Comparison of ENCODE assay signal across 12 mouse cellular contexts in the genomic region with DNA sequence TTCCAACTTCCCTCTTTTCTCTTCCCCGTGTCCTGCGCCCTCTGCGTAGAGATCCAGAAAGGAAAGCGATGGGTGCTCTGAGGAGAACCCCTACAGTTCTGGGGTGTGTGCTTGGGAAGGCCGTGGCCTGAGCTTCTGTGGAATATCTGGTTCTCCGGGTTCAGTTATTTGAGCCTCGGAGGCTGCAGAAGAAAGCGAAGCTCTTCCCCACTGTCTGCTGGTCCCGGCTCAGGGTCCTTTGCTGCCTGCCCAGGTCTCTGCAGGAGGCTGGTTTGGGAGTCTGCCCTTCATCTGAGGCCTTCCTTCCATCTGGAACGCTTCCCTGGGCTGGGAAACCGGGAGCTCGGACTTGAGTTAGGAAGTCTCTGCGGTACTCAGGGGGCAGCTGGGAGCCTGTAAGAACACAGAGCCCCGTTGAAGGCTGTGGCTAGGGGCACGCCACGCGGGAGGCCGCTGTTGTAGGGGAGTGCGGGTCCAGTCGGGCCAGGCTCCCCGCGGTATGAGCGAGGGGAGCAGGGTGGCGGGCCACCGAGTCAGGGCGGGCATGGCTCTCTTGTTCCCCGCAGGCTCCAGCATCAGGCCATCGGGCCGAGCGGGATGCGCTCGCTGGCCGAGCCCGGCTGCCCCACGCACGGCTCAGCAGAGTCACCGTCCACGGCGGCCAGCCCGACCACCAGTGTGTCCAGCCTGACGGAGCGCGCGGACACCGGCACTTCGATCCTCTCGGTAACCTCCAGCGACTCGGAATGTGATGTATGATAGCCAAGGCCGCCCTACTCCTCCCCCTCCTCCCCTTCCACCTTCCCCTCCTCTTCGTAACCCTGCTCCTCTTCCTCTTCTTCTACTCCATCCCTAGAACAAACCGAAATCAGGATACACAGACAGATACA. TPM values are rescaled to one million over a fixed set of nuclear protein-coding genes. Genes with fewer than 3 reads are reported as not detected.
DNase-seq lines count a peak whose midpoint lies in the region; ATAC-seq lines count a peak whose summit lies in the region.
"Had no signal": no experiment of that assay in that cellular context is flagged by ENCODE, and none has a peak within 500 bp of the region (broad histone marks: within the 10 kb centered on the region; RNA-seq: fewer than 3 reads in every experiment).

No protein-coding gene starts in this region.

- H3K4me1 ChIP-seq in limb, embryonic 13.5 days, result peaks cover 23% of the 10 kb centered on the region

- no peak for ATAC-seq in limb, embryonic 13.5 days (ENCODE audit: low FRiP score, low read depth)
- ATAC-seq: Patski had no signal

- peak; percentile 58 for DNase-seq in embryo, embryonic 10.5 days (ENCODE audit: low spot score)
- DNase-seq in embryo, embryonic 10 days (ENCODE audit: low spot score), result no peak
- peak; percentile 3 for DNase-seq in ovary, postnatal 36 days (ENCODE audit: low spot score)
- DNase-seq in ovary, postnatal 14 days (ENCODE audit: low spot score), result no peak
- DNase-seq in B cell, adult 2 months, result no peak
- no peak for DNase-seq in layer of hippocampus, adult 8-10 months (ENCODE audit: low spot score in 2 of 2)
- no peak for DNase-seq in frontal cortex, postnatal 36 days (ENCODE audit: low spot score in 2 of 2)
- DNase-seq: kidney, postnatal 14 days had no signal

- no peaks in the 10 kb centered on the region for H3K36me3 ChIP-seq in limb, embryonic 13.5 days

- peaks cover 95% of the 10 kb centered on the region for H3K27me3 ChIP-seq in limb, embryonic 13.5 days

- H3K4me2 ChIP-seq in limb, embryonic 13.5 days (replicated peaks), result peak overlapping the region; percentile 34

- no peak overlapping the region for H3K27ac ChIP-seq in limb, embryonic 13.5 days

- no peak overlapping the region for H3K4me3 ChIP-seq in limb, embryonic 13.5 days

- H3K9me3 ChIP-seq in limb, embryonic 13.5 days, result no peaks in the 10 kb centered on the region

- 1% methylated on average over 50 of the region's 52 CpGs for WGBS in limb, embryonic 13.5 days

- H3K9ac ChIP-seq in limb, embryonic 13.5 days, result no peak overlapping the region

RNA-seq across cellular contexts. Expression of a gene that starts 10.0 kb away (rescaled TPM):
- not detected in 2 replicates for polyA plus RNA-seq in limb, embryonic 13.5 days (2015; fragmentation: Nextera tagmentation; extraction: Ambion mirVana)
- total RNA-seq in layer of hippocampus, adult 8-10 months (2022), result under 1 TPM in 2 of 4 experiments, not detected in 2; 0.20 to 0.25 TPM
- total RNA-seq: heart, adult 8-10 months had no signal
- polyA plus RNA-seq: stomach, embryonic 14.5 days had no signal

Comparison
In these comparisons a context has a peak if more than half of its experiments do, and no peak if none do; other contexts are left out.
1. DNase-seq: peak in embryo, embryonic 10.5 days (single experiment) and ovary, postnatal 36 days (single experiment); none in embryo, embryonic 10 days (single experiment), ovary, postnatal 14 days (single experiment), B cell, adult 2 months (0 of 2), layer of hippocampus, adult 8-10 months (0 of 2) and frontal cortex, postnatal 36 days (0 of 2).